ENCODE assay signal across 17 mouse cellular contexts in genomic region chr11:77867419-77868083, GRCm38 (mm10). TPM values are rescaled to one million over a fixed set of nuclear protein-coding genes. Genes with fewer than 3 reads are reported as not detected.
DNase-seq lines count a peak whose midpoint lies in the region; ATAC-seq and TF ChIP-seq lines count a peak whose summit lies in the region.
"Had no signal": no experiment of that assay in that cellular context is flagged by ENCODE, and none has a peak within 500 bp of the region (broad histone marks: within the 10 kb centered on the region; RNA-seq: fewer than 3 reads in every experiment).

No protein-coding gene starts in this region.

- no peak overlapping the region for H3K4me2 ChIP-seq in forebrain, embryonic 16.5 days (ENCODE audit: low read length)
- no peak overlapping the region for H3K4me2 ChIP-seq in limb, embryonic 14.5 days (replicated peaks; ENCODE audit: low read depth, low read length, severe bottlenecking)
- H3K4me2 ChIP-seq: liver, embryonic 13.5 days had no signal

- peak overlapping the region; percentile 67; the same call in 1 of the 2 replicates for H3K27ac ChIP-seq in left cerebral cortex, adult 2 months
- H3K27ac ChIP-seq in forebrain, embryonic 16.5 days (ENCODE audit: low read length): peak overlapping the region; percentile 80
- H3K27ac ChIP-seq in limb, embryonic 14.5 days (replicated peaks; ENCODE audit: low read depth, low read length): no peak overlapping the region
- H3K27ac ChIP-seq: liver, embryonic 13.5 days; macrophage had no signal

- H3K36me3 ChIP-seq in forebrain, embryonic 16.5 days (ENCODE audit: control insufficient read depth, insufficient read depth): no peaks in the 10 kb centered on the region
- H3K36me3 ChIP-seq in limb, embryonic 14.5 days (ENCODE audit: control insufficient read depth, insufficient read depth, low read length): peaks cover 21% of the 10 kb centered on the region; the same call in 1 of the 2 replicates

- TF ChIP-seq POLR2A in limb, embryonic 14.5 days (IDR thresholded peaks at IDR 0.05; ENCODE audit: borderline replicate concordance, extremely low read depth, insufficient read depth, insufficient read length): no peak

- H3K4me3 ChIP-seq in left cerebral cortex, adult 2 months: no peak overlapping the region
- no peak overlapping the region for H3K4me3 ChIP-seq in forebrain, embryonic 16.5 days (replicated peaks; ENCODE audit: low read length)
- H3K4me3 ChIP-seq in limb, embryonic 14.5 days (replicated peaks; ENCODE audit: low read length): no peak overlapping the region
- H3K4me3 ChIP-seq: erythroblast, embryonic 14.5 days; liver, embryonic 13.5 days had no signal

- 8% methylated on average over 11 of the region's 12 CpGs for WGBS in forebrain, embryonic 16.5 days
- 13% methylated on average over 11 of the region's 12 CpGs for WGBS in limb, embryonic 14.5 days

- ATAC-seq in forebrain, embryonic 16.5 days: peak; percentile 49
- no peak for ATAC-seq in limb, embryonic 14.5 days (ENCODE audit: low FRiP score, low read depth)
- no peak for ATAC-seq in megakaryocyte, adult 5-6 weeks (ENCODE audit: poor library complexity, severe bottlenecking)

- intact Hi-C loops in left cerebral cortex, adult 2 months (cut with DNase I): no loop called here
- intact Hi-C loops in left cerebral cortex, postnatal 4 days (cut with DNase I): no loop called here

- H3K9ac ChIP-seq in forebrain, embryonic 16.5 days (replicated peaks; ENCODE audit: low read depth, low read length): peak overlapping the region; percentile 32; the same call in 1 of the 2 replicates
- H3K9ac ChIP-seq in limb, embryonic 14.5 days (ENCODE audit: low read depth, low read length, severe bottlenecking): 0 out of 2 replicates have a peak overlapping the region, but pooled peaks have one; percentile 21
- H3K9ac ChIP-seq: liver, embryonic 13.5 days had no signal

- peaks cover 69% of the 10 kb centered on the region for H3K4me1 ChIP-seq in forebrain, embryonic 16.5 days (replicated peaks; ENCODE audit: control insufficient read depth, insufficient read depth, low read length)
- peaks cover 27% of the 10 kb centered on the region for H3K4me1 ChIP-seq in limb, embryonic 14.5 days (ENCODE audit: control insufficient read depth, insufficient read depth, low read length)

- TF ChIP-seq CTCF in left cerebral cortex, adult 2 months (IDR thresholded peaks at IDR 0.05): no peak

- H3K27me3 ChIP-seq in forebrain, embryonic 16.5 days (replicated peaks; ENCODE audit: control insufficient read depth, insufficient read depth, low read length): no peaks in the 10 kb centered on the region
- H3K27me3 ChIP-seq in limb, embryonic 14.5 days (ENCODE audit: control insufficient read depth, insufficient read depth, low read length): no peaks in the 10 kb centered on the region; the same call in 1 of the 2 replicates

- peak in 1 of 2 experiments; percentile 11 for DNase-seq in left cerebral cortex, adult 2 months (ENCODE audit: extremely low spot score in 1 of 2, low spot score in 2 of 2)
- DNase-seq in left cerebral cortex, adult 18-20 months (ENCODE audit: low spot score in 2 of 2): no peak
- no peak for DNase-seq in limb, embryonic 14.5 days (ENCODE audit: low spot score)
- DNase-seq in retina, embryonic 14.5 days (ENCODE audit: low spot score): peak; percentile 79
- no peak for DNase-seq in frontal cortex, postnatal 25 days (ENCODE audit: low spot score in 2 of 2)
- DNase-seq in left cerebral cortex, postnatal 4 days: no peak
- DNase-seq: kidney, postnatal 14 days; liver, embryonic 13.5 days; right cerebral cortex, postnatal 14 days; thymus, postnatal 4 days had no signal

- H3K9me3 ChIP-seq in forebrain, embryonic 16.5 days (ENCODE audit: control insufficient read depth, low read length): no peaks in the 10 kb centered on the region
- H3K9me3 ChIP-seq in limb, embryonic 14.5 days (ENCODE audit: control insufficient read depth, low read length): no peaks in the 10 kb centered on the region
- H3K9me3 ChIP-seq: liver, embryonic 13.5 days had no signal

RNA-seq across cellular contexts. Expression of gene Pipox, which starts 26.3 kb away (rescaled TPM):
- total RNA-seq in left cerebral cortex, adult 2 months (2021): 1 to 10 TPM in 1 of 2 experiments, under 1 TPM in 1; 0.70 to 1.3 TPM
- 1 to 10 TPM in 1 of 2 experiments, under 1 TPM in 1; 0.81 to 1.2 TPM for total RNA-seq in left cerebral cortex, adult 18-20 months (2021)
- polyA plus RNA-seq in forebrain, embryonic 16.5 days (2015; fragmentation: Nextera tagmentation; extraction: Ambion mirVana): 8.6 and 12.6 TPM in 2 replicates
- 1.1 and 1.3 TPM in 2 replicates for polyA plus RNA-seq in limb, embryonic 14.5 days (2012; rRNA removed)
- polyA plus RNA-seq in limb, embryonic 14.5 days (2014; fragmentation: Nextera tagmentation; extraction: Ambion mirVana): 0.94 and 1.1 TPM in 2 replicates
- total RNA-seq in left cerebral cortex, postnatal 4 days (2021): 1 to 10 TPM; 1.5 to 3.7 TPM
- total RNA-seq in megakaryocyte, adult 5-6 weeks (2015): not detected in 2 replicates
- total RNA-seq in megakaryocyte, adult 5-6 weeks (2017): not detected in 2 replicates
- total RNA-seq: common myeloid progenitor, adult 5-6 weeks; MEL had no signal
- polyA plus RNA-seq: C2C12; erythroblast, embryonic 14.5 days; macrophage had no signal
